Mouse (Mus musculus) Muller cell, postnatal 12 days (primary cell): ENCODE measurements around the gene Nap1l1.
"Not testable (repeated sequence)": the region's sequence is repeated elsewhere in the genome, so short reads cannot be mapped to it uniquely, and the experiment has no call there.

ENCODE experiments used
- DNase-seq: peaks from one replicate; pipeline ENCODE4 v3.0.0-alpha.2; 2015; ENCODE audit errors: inconsistent ontology term

Nap1l1 gene

GRCm38 (mm10) chr10:111472686-111473510 lies at the start of gene Nap1l1:
Nap1l1 (plus strand) TSS chr10:111473223.
- DNase-seq, result peak; percentile 98

GRCm38 (mm10) chr10:111426491-111426890 lies 46.5 kb upstream of the Nap1l1 start:
- no peak for DNase-seq

GRCm38 (mm10) chr10:111433502-111433901 lies 39.5 kb upstream of the Nap1l1 start:
- no peak for DNase-seq

- DNase-seq, result peak; percentile 27
Measured at GRCm38 (mm10) chr10:111441034-111441440, 32.0 kb upstream of the Nap1l1 start.

GRCm38 (mm10) chr10:111444199-111444598 lies 28.8 kb upstream of the Nap1l1 start:
- no peak for DNase-seq

DNA sequence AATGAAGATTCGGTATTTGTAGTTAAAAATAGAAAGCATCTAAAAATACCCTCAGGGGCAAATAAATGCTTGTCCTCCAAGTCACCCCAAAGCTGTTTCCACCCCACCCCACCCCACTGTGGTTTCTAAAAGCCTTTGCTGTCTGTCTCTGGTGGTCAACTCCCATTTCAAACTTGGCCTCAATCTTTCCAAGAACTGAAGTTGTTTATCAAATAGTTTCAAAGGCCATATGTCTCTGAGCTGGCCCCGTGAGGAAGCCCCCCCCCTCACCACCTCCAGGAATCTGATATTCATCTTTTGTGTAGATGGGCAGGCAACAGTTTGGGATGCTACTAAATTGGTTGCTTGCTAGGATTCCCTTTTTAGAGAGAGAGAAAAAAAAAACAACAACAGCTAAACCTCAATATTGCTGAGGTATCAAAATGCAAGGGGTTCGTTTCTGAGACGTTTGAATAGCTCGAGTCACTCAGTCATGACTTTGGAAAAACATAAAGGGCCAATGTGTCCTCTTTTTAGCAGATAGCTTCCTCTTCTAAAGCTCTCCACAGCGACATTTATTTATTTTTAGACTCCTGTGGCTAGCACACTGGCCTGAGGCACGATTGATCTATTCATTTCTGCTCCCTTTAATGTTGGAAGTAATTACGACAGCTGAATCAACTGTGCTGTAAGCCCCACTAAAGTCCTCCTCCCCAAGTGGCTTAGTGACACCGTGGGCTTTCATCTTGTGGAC lies 26.9 kb upstream of the Nap1l1 start:
- DNase-seq, result peak; percentile 36

- not testable (repeated sequence) for DNase-seq
Measured at GRCm38 (mm10) chr10:111446672-111447008, 26.4 kb upstream of the Nap1l1 start.

DNA sequence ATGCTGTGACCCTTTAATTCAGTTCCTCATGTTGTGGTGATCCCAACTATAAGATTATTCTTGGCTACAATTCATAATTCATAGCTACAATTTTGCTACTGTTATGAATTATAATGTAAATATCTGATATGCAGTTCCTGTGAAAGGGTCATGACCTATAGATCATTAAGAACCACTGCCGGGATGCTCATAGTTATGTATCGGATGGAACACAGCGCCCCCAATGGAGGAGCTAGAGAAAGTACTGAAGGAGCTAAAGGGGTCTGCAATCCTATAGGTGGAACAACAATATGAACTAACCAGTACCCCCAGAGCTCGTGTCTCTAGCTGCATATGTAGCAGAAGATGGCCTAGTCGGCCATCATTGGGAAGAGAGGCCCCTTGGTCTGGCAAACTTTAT lies 23.4 kb upstream of the Nap1l1 start:
- DNase-seq, result not testable (repeated sequence)

DNA sequence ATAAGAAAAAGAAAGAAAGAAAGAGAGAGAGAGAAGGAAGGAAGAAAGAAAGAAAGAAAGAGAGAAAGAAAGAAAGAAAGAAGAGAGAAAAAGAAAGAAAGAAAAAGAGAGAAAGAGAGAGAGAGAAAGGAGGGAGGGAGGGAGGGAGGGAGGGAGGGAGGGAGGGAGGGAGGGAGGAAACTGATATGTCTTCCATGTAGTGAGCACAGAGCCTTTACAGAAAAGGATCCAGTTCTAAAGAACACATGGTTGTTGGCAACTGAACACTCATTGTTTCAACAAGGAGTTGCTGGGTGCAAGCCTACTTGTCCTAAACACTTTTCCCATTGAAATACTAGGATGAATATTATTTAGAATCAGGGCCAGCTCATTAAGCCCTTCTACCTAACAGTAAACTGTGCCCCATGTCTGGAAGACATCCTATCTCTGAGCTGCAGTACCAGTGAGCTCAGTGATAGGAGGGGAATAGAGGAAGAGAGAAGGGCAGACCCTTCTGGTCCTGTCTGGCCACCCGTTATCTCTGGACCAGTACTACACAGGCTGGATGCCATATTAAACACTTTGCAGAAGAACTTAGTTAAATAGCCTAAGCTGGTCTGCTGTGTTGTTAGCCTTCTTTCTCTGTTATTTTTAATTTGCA lies 21.2 kb upstream of the Nap1l1 start:
- no peak for DNase-seq

- DNase-seq, result no peak
Measured at GRCm38 (mm10) chr10:111452426-111452825, 20.6 kb upstream of the Nap1l1 start.

GRCm38 (mm10) chr10:111454698-111455308 lies 18.2 kb upstream of the Nap1l1 start:
- DNase-seq, result no peak

GRCm38 (mm10) chr10:111458088-111458487 lies 14.9 kb upstream of the Nap1l1 start:
- DNase-seq, result no peak

- DNase-seq, result no peak
Measured at GRCm38 (mm10) chr10:111459040-111459439, 14.0 kb upstream of the Nap1l1 start.

GRCm38 (mm10) chr10:111459874-111460273 lies 13.1 kb upstream of the Nap1l1 start:
- no peak for DNase-seq

GRCm38 (mm10) chr10:111460381-111460780 lies 12.6 kb upstream of the Nap1l1 start:
- peak; percentile 52 for DNase-seq

DNA sequence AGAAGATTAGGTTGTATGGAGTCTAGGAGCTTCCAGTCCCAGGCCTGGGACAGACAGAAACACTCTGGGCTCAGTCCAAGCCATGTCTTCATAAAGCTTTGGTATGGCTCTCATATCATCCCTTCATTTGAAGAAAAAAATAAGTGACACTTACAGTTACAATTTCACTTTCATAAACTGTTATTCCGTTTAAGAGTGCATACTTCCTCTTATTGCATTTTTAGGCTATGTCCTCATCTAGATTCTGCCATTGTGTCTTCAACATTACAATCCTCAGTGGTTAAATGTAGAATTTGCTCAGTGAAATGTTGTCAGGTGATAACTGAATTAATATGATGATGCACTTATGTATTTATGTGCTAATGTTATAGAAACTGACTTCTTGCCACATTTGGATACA lies 8.2 kb upstream of the Nap1l1 start:
- DNase-seq, result no peak

GRCm38 (mm10) chr10:111465409-111465808 lies 7.6 kb upstream of the Nap1l1 start:
- DNase-seq, result no peak

DNA sequence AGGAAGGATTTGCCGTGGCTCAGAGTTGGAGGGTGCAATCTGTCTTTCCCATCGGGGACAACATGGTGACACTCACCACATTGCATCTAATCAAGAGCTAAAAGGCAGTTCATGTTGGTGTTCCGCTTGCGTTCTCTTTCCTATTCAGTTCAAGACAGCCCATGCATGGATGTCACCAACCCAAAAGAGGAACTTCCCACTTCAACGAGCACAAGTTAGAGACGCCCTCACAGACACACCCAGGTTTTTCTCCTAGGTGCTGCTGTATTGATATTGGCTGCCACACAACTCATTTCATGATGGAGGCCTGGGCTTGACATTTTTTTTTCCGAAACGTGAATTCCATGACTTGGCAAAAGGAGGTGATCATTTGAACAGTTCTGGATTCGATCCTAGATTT lies 1.9 kb upstream of the Nap1l1 start:
- DNase-seq, result no peak

DNA sequence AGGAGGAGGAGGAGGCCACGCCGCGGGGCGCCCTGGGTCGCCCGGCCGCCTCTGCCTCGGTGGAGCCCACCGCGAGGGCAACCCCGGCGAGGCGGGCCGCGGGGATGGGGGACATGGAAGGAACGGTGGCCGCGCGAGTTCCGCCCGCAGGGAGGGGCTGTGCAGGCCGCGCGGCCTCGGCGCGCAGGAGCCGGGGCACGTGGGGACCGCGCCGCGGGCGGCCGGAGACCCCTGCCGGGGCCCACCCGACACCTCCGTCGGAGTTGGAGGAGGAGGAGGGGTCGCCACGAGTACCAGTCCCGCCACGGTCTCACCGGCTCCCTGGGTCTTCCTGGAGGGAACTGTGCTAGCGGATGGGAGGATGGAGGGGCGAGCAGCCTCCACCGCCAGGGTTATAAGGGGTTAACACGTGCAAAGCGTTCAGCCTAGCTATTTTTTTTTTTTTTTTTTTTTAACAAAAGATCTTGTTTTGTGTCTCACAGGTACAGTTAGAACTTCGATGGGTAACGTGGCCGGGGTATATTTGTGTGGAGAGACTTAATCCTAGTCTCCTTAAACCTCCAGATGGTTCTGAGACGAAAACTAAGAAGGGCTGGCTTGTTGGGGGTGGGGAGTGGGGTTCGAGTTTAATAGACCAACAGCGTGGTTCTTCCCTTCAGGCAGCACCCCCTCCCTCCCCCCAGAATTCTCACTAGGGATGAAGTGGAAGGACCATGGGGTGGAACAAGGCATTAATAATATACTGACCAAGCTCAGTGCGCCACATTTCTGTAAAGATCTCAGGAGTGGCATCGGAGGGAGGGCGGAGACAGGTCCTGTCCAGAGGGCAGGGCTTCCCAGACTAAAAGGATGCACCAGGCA lies 718 bp downstream of the Nap1l1 start:
- peak; percentile 59 for DNase-seq

DNA sequence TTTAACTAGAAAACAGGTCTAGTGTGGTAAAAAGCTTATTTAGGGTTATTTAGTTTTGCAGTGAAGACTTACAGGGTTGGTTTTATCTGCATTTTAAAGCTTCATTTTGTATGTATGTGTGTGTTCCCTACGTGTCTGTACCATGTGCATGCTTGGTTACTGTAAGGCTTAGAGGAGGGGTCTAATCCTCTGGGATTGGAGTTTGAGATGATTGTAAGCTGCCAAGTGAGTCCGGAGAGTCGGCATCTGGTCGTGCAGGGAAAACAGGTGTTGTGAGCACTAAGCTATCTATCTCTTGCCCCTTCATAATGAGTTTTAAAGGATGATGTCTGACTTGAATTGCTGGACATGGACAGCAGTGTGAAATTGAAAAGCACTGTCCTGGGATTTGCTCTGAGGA lies 3.3 kb downstream of the Nap1l1 start:
- no peak for DNase-seq

DNA sequence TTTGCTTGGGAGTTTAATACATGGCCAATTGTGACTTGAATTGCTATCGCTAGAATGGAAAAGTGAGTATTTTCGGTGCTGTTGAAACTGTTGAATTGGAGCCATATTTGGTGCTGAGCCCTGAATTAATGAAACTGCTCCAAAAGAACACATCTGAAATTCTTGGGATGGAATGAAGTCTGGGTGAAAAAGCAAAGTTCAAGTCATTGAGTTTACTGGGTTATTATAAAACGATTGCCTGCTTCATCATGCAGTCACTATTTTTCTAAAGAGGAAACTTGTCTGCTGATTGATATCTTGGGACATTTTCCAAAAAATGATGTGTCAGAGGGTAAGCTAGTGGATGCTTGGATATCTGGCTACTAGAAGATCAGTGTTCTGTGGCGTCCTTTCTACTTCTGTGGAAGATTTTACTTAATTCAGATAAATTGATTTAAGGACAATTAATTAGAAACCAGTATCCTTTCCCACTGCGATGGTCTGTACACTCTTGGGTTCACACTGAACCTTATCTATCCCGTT lies 4.0 kb downstream of the Nap1l1 start:
- DNase-seq, result peak; percentile 22
